Mouse (Mus musculus): Measurements from ENCODE around the gene Slc16a5. TPM values are rescaled to one million over a fixed set of nuclear protein-coding genes. Genes with fewer than 3 reads are reported as not detected.
"Not testable (repeated sequence)": the region's sequence is repeated elsewhere in the genome, so short reads cannot be mapped to it uniquely, and the experiment has no call there.

Slc16a5 gene
- polyA plus RNA-seq, 1 experiment from 2014 or later = 0.17 TPM

DNA sequence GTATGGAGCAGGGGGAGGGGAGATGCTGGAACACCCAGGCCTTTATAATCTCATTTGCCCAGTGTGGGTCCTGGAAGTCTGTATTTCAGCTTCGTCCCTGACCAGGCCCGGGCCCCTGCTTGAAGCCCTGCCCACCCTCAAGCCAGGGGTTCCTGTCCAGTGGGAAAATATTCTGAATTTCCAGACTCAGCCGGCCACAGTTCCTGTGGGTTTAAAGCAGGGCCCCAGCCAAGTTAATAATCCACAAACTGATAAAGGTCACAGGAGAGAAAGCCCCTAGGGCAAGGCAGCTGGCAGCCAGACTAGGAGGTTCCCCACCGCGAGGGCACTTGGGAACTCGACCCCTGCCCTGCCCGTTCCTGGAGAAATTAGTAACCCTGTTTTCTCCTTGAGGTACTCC is 13.3 kb upstream of the Slc16a5 start:
- H3K9ac ChIP-seq = no peak overlapping the region
- H3K4me3 ChIP-seq = no peak overlapping the region
- H3K27ac ChIP-seq = no peak overlapping the region
- no peak for ATAC-seq (ENCODE audit: insufficient number of reproducible peaks, insufficient read depth, low FRiP score, low TSS enrichment, low read depth)
- H3K27me3 ChIP-seq = no peaks in the 10 kb centered on the region
- H3K36me3 ChIP-seq = no peaks in the 10 kb centered on the region
- WGBS = 14% methylated on average over 7 of the region's 7 CpGs
- H3K4me2 ChIP-seq = no peak overlapping the region
- no peaks in the 10 kb centered on the region for H3K9me3 ChIP-seq
- 0 out of 2 replicates have a peak, but pooled peaks cover 5% of the 10 kb centered on the region for H3K4me1 ChIP-seq

DNA sequence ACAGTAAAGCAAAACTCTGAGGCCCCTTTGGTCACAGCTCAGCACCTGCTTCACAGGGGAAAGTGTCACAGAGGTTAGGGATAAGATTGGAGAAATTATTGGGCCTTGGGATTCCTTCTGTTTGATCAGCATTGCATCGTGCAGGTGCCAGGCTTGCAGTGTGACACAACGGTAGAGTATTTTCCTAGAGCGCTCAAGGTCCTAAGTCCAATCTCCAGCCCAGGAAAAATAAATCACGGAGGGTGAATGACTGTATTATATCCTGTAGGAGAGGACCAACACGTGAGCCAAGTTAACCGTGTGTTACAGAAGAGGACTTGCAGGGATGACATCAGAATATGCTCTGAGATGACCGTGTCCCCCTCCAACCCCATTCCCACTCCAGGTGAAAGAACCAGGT is 12.1 kb upstream of the Slc16a5 start:
- Histone ChIP-seq H3K9ac (no peak overlapping the region), H3K4me3 (no peak overlapping the region), H3K36me3 (no peaks in the 10 kb centered on the region), H3K9me3 (no peaks in the 10 kb centered on the region), H3K27ac (no peak overlapping the region), H3K4me1 (0 out of 2 replicates have a peak, but pooled peaks cover 5% of the 10 kb centered on the region), H3K4me2 (no peak overlapping the region), H3K27me3 (no peaks in the 10 kb centered on the region)
- ATAC-seq (ENCODE audit: insufficient number of reproducible peaks, insufficient read depth, low FRiP score, low TSS enrichment, low read depth) = no peak
- whole genome bisulfite sequencing = 89% methylated on average over 7 of the region's 7 CpGs

DNA sequence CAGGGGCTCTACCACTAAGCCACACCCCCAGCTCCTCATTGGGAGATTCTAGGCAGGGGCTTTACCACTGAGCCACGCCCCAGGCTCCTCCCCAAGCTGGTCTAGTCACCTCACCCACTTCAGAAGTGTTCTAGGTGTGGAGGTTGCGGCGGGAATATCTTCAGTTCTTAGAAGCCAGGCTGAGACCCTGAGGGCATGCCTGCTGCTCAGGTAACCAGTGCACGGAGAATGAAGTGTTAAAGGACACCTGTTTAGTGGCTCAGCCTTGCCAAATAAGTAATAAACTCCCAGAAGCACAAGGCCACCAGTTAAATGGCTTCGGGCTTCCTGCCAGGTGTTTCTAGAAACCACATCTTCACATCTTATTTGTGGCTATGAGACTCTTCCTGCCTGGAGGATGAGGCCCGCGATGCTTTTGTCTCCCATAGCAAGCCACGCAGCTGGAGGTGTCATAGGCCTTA is 10.5 kb upstream of the Slc16a5 start:
- H3K27me3 ChIP-seq = no peaks in the 10 kb centered on the region
- 0 out of 2 replicates have a peak, but pooled peaks cover under 1% of the 10 kb centered on the region for H3K4me1 ChIP-seq
- no peak overlapping the region for H3K9ac ChIP-seq
- WGBS = 84% methylated on average over 8 of the region's 8 CpGs
- no peak for ATAC-seq (ENCODE audit: insufficient number of reproducible peaks, insufficient read depth, low FRiP score, low TSS enrichment, low read depth)
- H3K9me3 ChIP-seq = no peaks in the 10 kb centered on the region
- no peak overlapping the region for H3K4me2 ChIP-seq
- no peak overlapping the region for H3K4me3 ChIP-seq
- H3K27ac ChIP-seq = no peak overlapping the region
- H3K36me3 ChIP-seq = no peaks in the 10 kb centered on the region

DNA sequence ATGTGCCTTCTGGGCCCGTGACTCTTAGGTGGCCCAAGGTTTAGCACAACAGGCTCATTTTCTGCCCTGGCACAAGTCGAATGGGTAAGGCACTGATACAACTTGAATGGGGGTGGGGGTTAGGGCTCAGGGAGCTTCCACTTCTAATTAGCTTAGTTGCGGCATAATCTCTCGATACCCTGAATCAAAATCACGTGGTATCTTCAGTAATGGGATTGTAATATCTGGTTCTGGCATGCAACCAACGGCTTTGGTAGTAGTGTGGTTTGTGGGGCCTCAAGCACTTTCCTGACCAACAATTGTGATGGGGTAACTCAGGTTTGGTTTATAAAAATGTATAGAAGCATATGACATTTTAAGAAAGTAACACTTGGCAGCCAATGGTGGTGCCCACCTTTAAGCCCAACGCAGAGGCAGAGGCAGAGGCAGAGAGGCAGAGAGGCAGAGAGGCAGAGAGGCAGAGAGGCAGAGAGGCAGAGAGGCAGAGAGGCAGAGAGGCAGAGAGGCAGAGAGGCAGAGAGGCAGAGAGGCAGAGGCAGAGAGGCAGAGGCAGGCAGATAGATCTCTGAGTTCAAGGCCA is 9.9 kb upstream of the Slc16a5 start:
- Histone ChIP-seq H3K9ac (no peak overlapping the region), H3K4me2 (no peak overlapping the region), H3K27ac (no peak overlapping the region), H3K27me3 (no peaks in the 10 kb centered on the region), H3K9me3 (no peaks in the 10 kb centered on the region), H3K4me1 (peaks cover 4% of the 10 kb centered on the region; the same call in 1 of the 2 replicates), H3K4me3 (no peak overlapping the region), H3K36me3 (no peaks in the 10 kb centered on the region)
- 76% methylated on average over 7 of the region's 7 CpGs for WGBS
- no peak for ATAC-seq (ENCODE audit: insufficient number of reproducible peaks, insufficient read depth, low FRiP score, low TSS enrichment, low read depth)

DNA sequence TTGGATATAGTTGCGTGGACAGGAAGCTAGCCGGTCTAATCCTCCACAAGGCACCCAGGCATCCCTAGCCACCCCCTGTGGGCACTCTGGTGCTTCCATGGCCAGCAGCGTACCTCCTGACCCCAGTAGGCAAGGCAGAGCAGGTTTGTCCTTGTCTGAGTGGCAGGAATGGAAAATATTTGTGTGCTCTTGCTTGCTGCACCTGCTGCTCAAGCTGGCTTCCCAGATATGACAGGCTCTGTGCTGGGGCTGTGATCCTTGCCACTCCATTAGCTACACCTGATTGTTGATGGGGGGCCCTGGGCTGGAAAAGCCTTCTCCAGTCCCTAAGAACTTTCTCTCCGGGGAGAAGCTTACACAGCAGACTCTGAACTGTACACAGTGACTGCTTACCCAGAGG is 9.0 kb upstream of the Slc16a5 start:
- no peak overlapping the region for H3K4me2 ChIP-seq
- 65% methylated on average over 4 of the region's 4 CpGs for WGBS
- no peaks in the 10 kb centered on the region for H3K27me3 ChIP-seq
- no peak overlapping the region for H3K4me3 ChIP-seq
- ATAC-seq (ENCODE audit: insufficient number of reproducible peaks, insufficient read depth, low FRiP score, low TSS enrichment, low read depth) = no peak
- no peak overlapping the region for H3K9ac ChIP-seq
- H3K9me3 ChIP-seq = no peaks in the 10 kb centered on the region
- H3K4me1 ChIP-seq = peaks cover 4% of the 10 kb centered on the region; the same call in 1 of the 2 replicates
- H3K36me3 ChIP-seq = no peaks in the 10 kb centered on the region
- H3K27ac ChIP-seq = no peak overlapping the region

DNA sequence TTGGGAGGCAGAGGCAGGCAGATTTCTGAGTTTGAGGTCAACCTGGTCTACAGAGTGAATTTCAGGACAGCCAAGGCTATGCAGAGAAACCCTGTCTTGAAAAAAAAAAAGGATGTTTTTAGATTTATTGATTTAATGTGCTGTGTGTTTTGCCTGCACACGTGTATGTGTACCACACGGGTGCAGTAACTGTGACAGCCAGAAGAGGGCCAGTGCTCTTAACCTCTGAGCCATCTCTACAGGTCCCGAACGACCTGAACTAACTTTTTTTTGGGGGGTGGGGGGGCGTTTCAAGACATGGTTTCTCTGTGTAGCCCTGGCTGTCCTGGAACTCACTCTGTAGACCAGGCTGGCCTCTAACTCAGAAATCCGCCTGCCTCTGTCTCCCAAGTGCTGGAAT is 7.5 kb upstream of the Slc16a5 start:
- H3K4me2 ChIP-seq; ATAC-seq (ENCODE audit: insufficient number of reproducible peaks, insufficient read depth, low FRiP score, low TSS enrichment, low read depth); H3K27me3 ChIP-seq; H3K4me3 ChIP-seq; H3K4me1 ChIP-seq; H3K9me3 ChIP-seq; H3K9ac ChIP-seq; H3K36me3 ChIP-seq; H3K27ac ChIP-seq: not testable (repeated sequence)
- WGBS = 86% methylated on average over 6 of the region's 6 CpGs

DNA sequence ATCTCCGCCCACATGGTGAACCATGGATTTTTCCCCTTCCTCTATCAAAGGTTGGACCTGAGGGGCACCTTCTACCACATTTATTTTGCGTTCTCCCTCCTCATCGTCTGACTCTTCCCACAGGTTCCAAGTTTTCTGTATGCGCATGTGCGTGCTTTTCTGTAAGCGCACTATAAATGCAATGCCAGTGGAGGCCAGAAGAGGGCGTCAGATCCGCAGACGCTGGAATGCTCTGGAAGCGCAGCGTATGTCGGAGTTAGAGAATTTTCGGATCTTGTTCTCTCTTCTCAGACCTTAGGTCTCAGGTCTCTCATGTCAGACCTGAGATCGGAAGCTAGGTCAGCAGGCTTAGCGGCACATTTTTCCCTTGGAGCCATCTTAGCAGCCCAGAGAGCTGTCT is 6.7 kb upstream of the Slc16a5 start:
- no peak overlapping the region for H3K4me2 ChIP-seq
- H3K27me3 ChIP-seq = no peaks in the 10 kb centered on the region
- no peaks in the 10 kb centered on the region for H3K36me3 ChIP-seq
- peaks cover 4% of the 10 kb centered on the region; the same call in 1 of the 2 replicates for H3K4me1 ChIP-seq
- 87% methylated on average over 15 of the region's 15 CpGs for WGBS
- no peak overlapping the region for H3K4me3 ChIP-seq
- no peaks in the 10 kb centered on the region for H3K9me3 ChIP-seq
- ATAC-seq (ENCODE audit: insufficient number of reproducible peaks, insufficient read depth, low FRiP score, low TSS enrichment, low read depth) = no peak
- no peak overlapping the region for H3K27ac ChIP-seq
- H3K9ac ChIP-seq = no peak overlapping the region

DNA sequence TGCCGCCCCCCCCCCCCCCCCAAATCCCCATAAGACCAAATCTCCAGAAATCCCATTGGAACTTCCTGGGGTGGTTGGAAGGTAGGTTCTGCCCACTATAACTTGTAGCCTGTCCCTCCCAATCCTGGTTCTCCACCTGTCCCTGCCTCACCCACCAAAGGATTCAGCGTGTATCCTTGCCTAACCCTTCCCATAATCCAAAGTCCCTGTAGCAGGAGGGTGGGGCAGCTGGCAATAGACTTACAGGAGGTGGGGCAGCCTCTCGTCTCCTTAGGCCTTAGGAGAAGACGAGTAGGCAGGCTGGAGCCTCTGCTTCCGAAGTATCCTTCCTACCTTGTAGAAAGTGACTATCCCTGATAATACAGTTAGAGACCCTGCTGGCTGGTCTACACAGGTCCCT is 6.1 kb upstream of the Slc16a5 start:
- no peak overlapping the region for H3K4me3 ChIP-seq
- no peaks in the 10 kb centered on the region for H3K36me3 ChIP-seq
- 92% methylated on average over 5 of the region's 5 CpGs for WGBS
- H3K27ac ChIP-seq = no peak overlapping the region
- no peaks in the 10 kb centered on the region for H3K27me3 ChIP-seq
- peaks cover 4% of the 10 kb centered on the region; the same call in 1 of the 2 replicates for H3K4me1 ChIP-seq
- H3K4me2 ChIP-seq = no peak overlapping the region
- no peak for ATAC-seq (ENCODE audit: insufficient number of reproducible peaks, insufficient read depth, low FRiP score, low TSS enrichment, low read depth)
- H3K9ac ChIP-seq = no peak overlapping the region
- no peaks in the 10 kb centered on the region for H3K9me3 ChIP-seq

DNA sequence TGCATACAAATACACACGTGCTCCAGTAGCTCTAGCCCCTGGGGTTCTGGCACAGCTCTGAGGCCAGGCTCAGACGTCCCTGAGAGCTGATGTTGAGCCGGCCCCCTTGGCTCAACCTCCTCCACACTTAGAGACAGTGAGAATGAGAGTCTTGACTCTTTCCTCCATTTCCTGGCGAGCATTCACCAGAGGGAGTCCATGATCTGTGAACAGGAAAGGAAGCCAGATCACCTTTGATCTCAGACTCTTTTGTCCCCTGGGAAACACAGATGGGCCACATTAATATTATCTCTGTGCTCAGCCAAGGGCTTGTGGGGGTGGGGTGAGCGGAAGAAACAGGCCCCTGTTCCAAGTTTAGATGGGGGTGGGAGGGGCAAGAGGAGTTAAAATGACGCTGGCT is 4.9 kb upstream of the Slc16a5 start:
- WGBS = 19% methylated on average over 6 of the region's 6 CpGs
- no peak for ATAC-seq (ENCODE audit: insufficient number of reproducible peaks, insufficient read depth, low FRiP score, low TSS enrichment, low read depth)
- H3K9me3 ChIP-seq = no peaks in the 10 kb centered on the region
- H3K4me2 ChIP-seq = no peak overlapping the region
- no peaks in the 10 kb centered on the region for H3K36me3 ChIP-seq
- H3K4me3 ChIP-seq = no peak overlapping the region
- H3K4me1 ChIP-seq = peaks cover 4% of the 10 kb centered on the region; the same call in 1 of the 2 replicates
- no peak overlapping the region for H3K27ac ChIP-seq
- no peak overlapping the region for H3K9ac ChIP-seq
- H3K27me3 ChIP-seq = no peaks in the 10 kb centered on the region

DNA sequence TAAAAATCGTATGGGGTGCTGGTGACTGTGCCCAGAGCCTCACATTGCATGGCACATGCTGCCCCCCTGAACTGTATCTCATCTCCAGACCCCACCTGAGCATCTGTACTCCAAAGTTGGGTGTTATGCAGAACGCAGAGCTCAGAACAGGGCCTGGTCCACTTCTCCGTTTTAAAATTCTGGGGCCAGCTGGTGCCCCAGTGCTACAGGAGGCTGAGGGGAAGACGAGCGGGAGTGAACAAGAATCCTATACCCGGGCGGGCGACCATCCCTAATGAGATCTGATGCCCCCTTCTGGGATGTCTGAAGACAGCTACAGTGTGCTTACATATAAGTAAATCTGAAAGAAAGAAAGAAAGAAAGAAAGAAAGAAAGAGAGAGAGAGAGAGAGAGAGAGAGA is 1.3 kb upstream of the Slc16a5 start:
- H3K27ac ChIP-seq = no peak overlapping the region
- no peak overlapping the region for H3K4me2 ChIP-seq
- 16% methylated on average over 8 of the region's 8 CpGs for WGBS
- no peaks in the 10 kb centered on the region for H3K9me3 ChIP-seq
- H3K4me1 ChIP-seq = peaks cover 4% of the 10 kb centered on the region; the same call in 1 of the 2 replicates
- no peak overlapping the region for H3K4me3 ChIP-seq
- H3K9ac ChIP-seq = no peak overlapping the region
- no peaks in the 10 kb centered on the region for H3K36me3 ChIP-seq
- no peaks in the 10 kb centered on the region for H3K27me3 ChIP-seq
- no peak for ATAC-seq (ENCODE audit: insufficient number of reproducible peaks, insufficient read depth, low FRiP score, low TSS enrichment, low read depth)

DNA sequence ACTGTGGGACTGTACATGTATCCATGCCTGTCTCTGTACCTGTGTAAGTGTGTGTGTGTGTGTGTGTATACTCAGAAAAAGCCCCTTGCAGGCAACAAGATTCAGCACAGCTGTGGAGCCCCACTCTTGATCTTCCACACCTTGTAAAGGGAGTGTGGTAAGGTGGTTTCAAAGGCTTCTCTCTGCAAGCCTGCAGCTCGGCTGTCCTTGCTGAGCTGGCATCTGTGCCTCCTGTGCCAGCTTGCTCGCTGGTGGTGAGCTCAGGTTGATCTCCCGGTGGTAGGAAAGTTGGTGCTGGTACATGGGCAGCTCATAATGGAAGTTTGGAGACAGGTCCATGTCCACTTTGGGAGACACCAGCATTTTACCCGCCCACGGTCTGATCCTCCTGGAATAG is 430 bp upstream of the Slc16a5 start:
- Histone ChIP-seq H3K9ac (no peak overlapping the region), H3K4me3 (no peak overlapping the region), H3K9me3 (no peaks in the 10 kb centered on the region), H3K27ac (no peak overlapping the region), H3K27me3 (no peaks in the 10 kb centered on the region), H3K4me1 (peaks cover 6% of the 10 kb centered on the region), H3K36me3 (no peaks in the 10 kb centered on the region), H3K4me2 (no peak overlapping the region)
- WGBS = 68% methylated on average over 5 of the region's 5 CpGs
- no peak for ATAC-seq (ENCODE audit: insufficient number of reproducible peaks, insufficient read depth, low FRiP score, low TSS enrichment, low read depth)

DNA sequence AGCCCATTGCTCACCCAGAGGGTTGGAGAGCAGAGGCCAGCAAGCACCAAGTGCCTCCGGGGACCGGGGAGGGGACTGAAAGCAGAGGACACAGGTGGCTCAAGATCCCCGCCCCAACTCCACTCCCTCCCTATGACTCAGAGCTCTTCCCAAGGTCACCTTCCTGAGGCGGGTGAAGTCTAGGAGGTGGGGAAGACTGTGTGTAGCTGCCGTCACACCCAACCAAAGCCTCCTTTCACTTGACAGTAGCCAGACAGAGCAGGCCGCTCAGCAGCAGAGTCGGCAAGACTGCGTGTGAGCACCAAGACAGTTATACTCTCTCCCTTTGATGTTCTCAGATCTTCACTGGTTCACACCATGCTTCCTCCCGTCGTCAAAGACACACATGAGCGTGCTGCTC is 1.1 kb downstream of the Slc16a5 start:
- H3K36me3 ChIP-seq = no peaks in the 10 kb centered on the region
- H3K9me3 ChIP-seq = no peaks in the 10 kb centered on the region
- no peak overlapping the region for H3K27ac ChIP-seq
- H3K27me3 ChIP-seq = no peaks in the 10 kb centered on the region
- no peak overlapping the region for H3K4me3 ChIP-seq
- WGBS = 72% methylated on average over 11 of the region's 11 CpGs
- no peak overlapping the region for H3K4me2 ChIP-seq
- no peak for ATAC-seq (ENCODE audit: insufficient number of reproducible peaks, insufficient read depth, low FRiP score, low TSS enrichment, low read depth)
- H3K9ac ChIP-seq = no peak overlapping the region
- H3K4me1 ChIP-seq = peaks cover 9% of the 10 kb centered on the region

Measured in embryonic facial prominence, embryonic 13.5 days (tissue).